Mouse (Mus musculus) gonadal fat pad, adult 2 months (tissue): Measurements from ENCODE around the gene Thap8. TPM values are rescaled to one million over a fixed set of nuclear protein-coding genes. Genes with fewer than 3 reads are reported as not detected.
A peak's percentile ranks its signal among the peaks of the same experiment; 100 is the strongest.
"Not testable (repeated sequence)": the region's sequence is repeated elsewhere in the genome, so short reads cannot be mapped to it uniquely, and the experiment has no call there.

Source experiments
- DNase-seq: peaks from one replicate; pipeline ENCODE4 v3.0.0-alpha.2; 2012; ENCODE audit warnings: low read depth
- polyA plus RNA-seq: library from polyadenylated mRNA; depleted of rRNA; stranded (reverse); fragments of >200 nt; gene quantifications from 2 replicates; pipeline ENCODE4 v1.2.3, GENCODE M21; 2012; rRNA removed

Thap8 gene
- polyA plus RNA-seq: 0.96 and 1.3 TPM in 2 replicates

- peak; percentile 45 for DNase-seq
These were observed at the start of gene Thap8, which contains the start of gene Wdr62 for GRCm38 (mm10) chr7:30279951-30280669. TSS of gene Thap8 (plus strand) at chr7:30280094. TSS of gene Wdr62 (minus strand) at chr7:30280419.

GRCm38 (mm10) chr7:30231328-30231668 is 48.6 kb upstream of the Thap8 start:
- DNase-seq: no peak

- peak; percentile 89 for DNase-seq
These were observed 48.0 kb upstream of the Thap8 start, which contains the start of the genes Polr2i and Tbcb for GRCm38 (mm10) chr7:30231669-30232454. TSS of gene Polr2i (plus strand) at chr7:30231948. TSS of gene Tbcb (minus strand) at chr7:30232272.

DNA sequence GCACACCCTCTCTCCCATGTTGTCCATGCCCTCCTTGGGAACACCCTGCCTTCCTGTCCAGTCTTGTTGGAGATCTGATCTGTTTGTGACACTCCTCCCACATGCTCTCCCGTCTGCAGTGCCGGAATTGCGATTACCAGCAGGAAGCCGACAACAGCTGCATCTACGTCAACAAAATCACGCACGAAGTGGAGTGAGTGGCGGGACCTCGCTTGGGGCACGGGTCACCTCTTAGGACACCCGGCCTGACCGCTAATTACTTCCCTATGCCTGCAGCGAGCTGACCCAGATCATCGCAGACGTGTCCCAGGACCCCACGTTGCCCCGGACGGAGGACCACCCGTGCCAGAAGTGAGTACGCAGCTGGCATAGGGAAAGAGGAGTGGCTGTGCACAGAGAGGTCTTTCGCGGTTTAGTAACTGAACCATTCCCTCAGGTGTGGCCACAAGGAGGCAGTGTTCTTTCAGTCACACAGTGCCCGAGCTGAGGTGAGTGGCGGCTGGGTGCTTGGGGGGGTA is 47.2 kb upstream of the Thap8 start:
- no peak for DNase-seq

DNA sequence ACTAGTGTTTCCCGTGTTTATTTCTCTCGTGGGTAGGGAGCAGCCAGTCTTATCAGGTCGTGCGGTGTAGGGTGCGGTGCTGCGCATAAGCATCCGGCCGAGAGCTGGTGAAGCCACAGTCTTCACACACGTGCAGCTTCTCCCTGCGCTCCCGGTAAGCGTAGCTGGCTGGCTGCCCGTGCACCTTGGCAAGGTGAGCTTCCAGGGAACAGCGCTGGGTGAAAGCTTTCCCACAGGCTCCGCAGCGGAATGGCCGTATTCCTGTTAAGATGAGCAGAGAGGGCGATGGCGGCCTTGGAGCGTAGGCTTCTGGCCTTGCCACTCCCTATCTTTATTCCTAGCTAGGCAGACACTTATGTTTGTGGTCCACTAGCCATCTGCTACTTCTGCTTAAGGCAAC is 46.5 kb upstream of the Thap8 start:
- DNase-seq: no peak

DNA sequence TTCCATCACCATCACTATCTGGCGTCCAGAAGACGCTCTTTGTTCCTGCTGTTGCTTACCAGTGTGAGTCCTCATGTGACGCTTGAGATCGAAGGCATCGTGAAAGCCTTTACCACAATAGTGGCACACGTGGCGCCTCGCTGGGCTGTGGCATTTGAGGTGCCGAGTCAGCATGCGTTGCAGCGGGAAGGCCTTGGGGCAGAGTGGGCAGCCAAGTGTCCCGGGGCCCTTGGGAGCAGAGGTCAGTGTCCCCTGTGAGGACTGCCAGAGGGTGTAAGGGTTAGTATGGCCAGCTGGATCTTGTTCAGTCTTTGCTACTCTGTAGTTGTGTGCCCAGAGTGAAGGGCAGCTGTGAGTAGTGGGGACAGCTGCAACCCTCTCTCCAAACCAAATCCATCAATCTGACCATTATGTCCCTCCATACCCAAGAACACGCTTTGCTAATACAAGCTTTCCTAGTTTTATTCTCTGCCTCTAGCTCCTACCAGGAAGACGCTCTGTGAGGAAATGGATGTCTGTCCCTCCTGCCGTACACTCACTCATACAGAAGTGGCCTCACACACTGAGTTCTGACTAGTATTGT is 45.5 kb upstream of the Thap8 start:
- DNase-seq: no peak

DNA sequence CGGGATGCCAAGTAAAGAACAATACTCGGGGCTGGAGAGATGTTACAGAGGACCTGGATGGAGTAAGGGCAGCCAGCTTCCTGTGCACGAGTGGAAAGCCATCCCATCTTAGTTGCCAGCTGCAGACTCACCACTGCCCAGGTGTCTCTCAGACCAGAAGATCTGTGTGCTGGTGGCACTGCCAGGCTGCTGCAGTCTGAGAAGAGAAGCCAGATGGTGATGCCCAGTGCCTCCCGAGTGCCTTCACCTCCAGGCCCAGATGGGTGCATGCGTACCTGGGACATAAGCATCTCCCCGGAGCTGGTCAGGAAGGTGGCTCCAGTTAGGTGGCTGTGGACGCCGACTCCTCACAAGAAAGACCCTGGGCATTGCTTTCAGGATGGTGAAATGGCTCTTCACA is 44.8 kb upstream of the Thap8 start:
- no peak for DNase-seq

- no peak for DNase-seq
These were observed 44.3 kb upstream of the Thap8 start, which contains the start of gene Ovol3 for GRCm38 (mm10) chr7:30235625-30236024. TSS of gene Ovol3 (minus strand) at chr7:30235725.

GRCm38 (mm10) chr7:30237374-30237773 is 42.5 kb upstream of the Thap8 start:
- DNase-seq: not testable (repeated sequence)

DNA sequence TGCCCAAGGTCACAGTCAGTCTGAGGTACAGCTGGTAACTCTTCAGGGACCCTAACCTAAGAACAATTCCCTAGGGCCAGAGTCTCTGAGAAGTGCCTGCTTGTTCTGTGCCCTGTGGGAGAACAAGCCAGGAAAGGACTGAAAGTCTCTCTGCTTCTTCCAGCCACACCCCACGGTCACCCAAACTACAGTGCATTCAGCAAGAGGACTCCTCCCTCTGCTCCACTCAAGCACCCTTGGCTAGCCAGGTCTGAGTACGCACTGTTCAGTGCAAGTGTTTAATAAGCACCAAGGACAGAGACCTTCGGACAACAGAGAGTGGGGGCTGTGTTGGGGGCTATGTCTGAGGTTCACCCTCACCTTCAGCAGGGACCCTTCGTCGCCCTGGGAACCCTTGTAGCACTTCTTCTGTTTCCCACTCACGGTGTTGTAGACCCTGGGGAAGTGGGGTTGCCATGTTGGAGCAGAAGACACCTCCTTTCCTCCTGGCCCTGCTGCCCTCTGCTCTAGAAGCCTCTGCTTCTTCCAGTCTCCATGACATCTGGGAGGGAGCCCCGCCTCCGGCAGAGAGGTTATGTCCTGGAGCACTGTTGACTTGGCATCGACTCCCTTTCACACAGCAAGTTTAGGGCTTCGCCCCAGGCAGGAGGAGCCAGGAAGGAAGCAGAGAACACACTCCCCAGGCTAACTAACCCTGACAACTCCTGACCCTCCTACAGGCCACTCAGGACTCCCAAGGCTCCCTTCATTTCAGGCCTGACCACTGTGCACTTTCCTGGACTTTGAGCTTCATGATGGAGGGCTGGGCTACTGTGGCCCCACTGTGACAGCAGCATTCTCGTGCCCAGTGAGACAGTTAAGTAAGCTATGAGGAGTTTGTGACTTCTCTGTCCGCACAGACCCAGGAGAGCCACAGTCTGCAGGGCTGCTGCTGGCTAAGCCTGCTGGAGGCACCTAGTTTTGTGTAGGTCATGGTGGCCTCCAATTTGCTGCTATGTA is 27.6 kb upstream of the Thap8 start:
- DNase-seq: no peak

DNA sequence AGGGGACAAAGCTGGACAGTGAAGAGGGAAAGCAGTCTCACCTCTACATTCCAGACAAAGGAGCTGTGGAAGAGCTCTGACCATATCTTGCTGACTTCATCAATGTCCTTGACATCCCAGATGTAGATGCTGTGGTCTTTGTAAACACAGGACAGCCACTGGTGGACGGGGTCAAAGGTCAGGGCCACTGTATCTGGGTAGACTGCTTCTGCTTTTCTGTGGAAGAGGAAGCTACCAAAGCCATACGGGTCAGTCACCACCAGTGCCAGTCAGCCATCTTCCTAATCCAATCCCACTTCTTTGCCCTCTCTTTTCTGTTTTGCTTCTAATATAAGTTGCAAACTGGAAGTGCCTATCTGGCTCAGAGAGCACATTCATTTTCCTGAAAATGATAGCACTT is 14.9 kb upstream of the Thap8 start:
- no peak for DNase-seq

DNA sequence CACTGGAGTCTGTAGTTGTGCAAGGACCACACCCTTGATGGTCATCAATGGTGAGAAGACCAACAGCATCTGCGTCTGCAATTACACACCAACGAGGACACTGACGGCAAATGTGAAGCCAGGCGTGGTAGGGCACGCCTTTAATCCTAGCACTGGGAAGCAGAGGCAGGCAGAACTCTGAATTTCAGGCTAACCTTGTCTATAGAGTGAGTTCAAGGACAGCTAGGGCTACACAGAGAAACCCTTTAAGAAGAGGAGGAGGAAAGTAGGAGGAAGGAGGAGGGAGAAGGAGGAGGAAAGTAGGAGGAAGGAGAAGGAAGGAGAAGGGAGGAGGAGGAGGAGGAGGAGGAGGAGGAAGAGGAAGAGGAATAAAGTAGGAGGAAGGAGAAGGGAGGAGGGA is 14.4 kb upstream of the Thap8 start:
- DNase-seq: no peak

DNA sequence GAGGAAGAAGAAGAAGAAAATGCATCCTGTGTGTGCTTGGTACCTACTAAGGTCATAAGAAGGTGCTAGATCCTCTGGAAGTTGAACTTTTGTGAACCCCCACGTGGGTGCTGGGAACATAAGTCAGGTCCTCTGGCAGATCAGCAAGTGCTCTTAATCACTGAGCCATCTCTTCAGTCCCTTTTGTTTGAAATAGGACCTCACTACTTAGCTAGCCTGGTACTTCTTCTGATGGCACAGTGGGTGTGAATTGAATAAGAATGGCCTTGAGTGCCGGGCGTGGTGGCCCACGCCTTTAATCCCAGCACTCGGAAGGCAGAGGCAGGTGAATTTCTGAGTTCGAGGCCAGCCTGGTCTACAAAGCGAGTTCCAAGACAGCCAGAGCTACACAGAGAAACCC is 14.0 kb upstream of the Thap8 start:
- DNase-seq: no peak

DNA sequence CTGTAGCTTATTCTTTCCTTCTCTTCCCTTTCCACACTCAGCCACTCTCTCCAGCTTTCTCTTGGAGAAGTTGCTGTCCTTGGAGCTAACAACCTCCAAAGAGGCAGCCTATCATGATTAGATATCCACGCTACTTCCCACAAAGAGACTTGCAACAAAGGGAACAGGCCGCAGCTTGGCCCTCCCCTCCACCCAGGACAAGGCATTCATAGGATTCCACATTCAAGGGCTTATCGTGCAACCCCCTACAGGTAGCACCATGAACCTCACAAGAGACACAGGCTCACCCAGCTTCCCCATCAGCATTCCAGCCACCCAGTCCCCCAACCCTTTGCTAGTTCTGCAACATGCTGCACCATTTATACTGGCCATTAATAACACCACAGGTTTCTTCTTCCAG is 13.1 kb upstream of the Thap8 start:
- no peak for DNase-seq

- DNase-seq: no peak
These were observed 10.3 kb upstream of the Thap8 start for GRCm38 (mm10) chr7:30269641-30270040.

DNA sequence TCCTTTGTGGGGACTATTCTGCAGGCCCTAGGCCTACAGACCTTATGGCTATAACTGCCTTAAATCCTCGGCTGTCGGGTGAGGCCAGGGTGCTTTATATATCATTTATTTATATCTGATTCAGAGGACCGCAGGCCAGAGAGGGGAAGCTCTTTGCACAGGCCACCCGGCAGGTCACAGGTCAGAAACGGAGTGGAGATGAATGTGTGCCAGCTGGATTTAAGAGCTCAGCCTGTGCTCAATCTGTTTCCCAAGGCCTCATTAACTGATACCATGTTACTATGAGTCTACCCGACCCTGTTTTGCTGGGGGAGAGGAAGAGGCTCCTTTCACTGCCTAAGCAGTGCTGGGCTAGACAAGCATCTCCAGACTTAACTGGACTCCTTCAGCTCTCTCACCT is 5.5 kb upstream of the Thap8 start:
- no peak for DNase-seq

DNA sequence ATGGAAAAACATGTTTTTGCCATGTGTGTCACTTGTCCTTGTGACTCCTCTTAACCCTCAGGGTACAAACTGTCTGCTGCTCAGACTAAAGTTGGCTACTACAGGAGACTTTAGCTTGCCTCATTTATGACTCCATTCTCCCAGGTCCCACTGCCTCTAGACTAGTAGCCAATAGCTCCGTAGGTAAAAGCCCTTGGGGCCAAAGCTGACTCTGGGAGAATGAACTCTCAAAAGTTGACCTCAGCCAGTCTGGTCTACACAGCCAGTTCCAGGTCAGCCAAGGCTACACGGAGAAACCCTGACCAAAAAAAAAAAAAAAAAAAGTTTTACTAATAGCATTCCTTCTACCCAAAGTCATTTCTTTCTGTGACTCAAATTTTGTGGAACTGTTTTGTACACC is 983 bp upstream of the Thap8 start:
- DNase-seq: no peak

- no peak for DNase-seq
These were observed 358 bp upstream of the Thap8 start for GRCm38 (mm10) chr7:30279536-30279935.

GRCm38 (mm10) chr7:30280670-30281138 is 810 bp downstream of the Thap8 start:
- peak; percentile 20 for DNase-seq

GRCm38 (mm10) chr7:30281522-30281921 is 1.6 kb downstream of the Thap8 start:
- DNase-seq: no peak

GRCm38 (mm10) chr7:30282740-30283139 is 2.8 kb downstream of the Thap8 start:
- DNase-seq: no peak
